ENCODE assay signal across 10 mouse cellular contexts in genomic region chr19:32441568-32441967, GRCm38 (mm10). TPM values are rescaled to one million over a fixed set of nuclear protein-coding genes. Genes with fewer than 3 reads are reported as not detected.
DNase-seq lines count a peak whose midpoint lies in the region; ATAC-seq lines count a peak whose summit lies in the region.
"Had no signal": no experiment of that assay in that cellular context is flagged by ENCODE, and none has a peak within 500 bp of the region (broad histone marks: within the 10 kb centered on the region; RNA-seq: fewer than 3 reads in every experiment).

No protein-coding gene starts in this region.

- H3K4me3 ChIP-seq in liver, embryonic 13.5 days (replicated peaks) = no peak overlapping the region
- no peak overlapping the region for H3K4me3 ChIP-seq in liver, embryonic 11.5 days (ENCODE audit: low read depth, low read length)
- no peak overlapping the region for H3K4me3 ChIP-seq in neural tube, embryonic 15.5 days (replicated peaks)
- no peak overlapping the region for H3K4me3 ChIP-seq in forebrain, embryonic 15.5 days
- no peak overlapping the region for H3K4me3 ChIP-seq in midbrain, embryonic 15.5 days
- H3K4me3 ChIP-seq: stomach, embryonic 15.5 days had no signal

- no peak overlapping the region for H3K9ac ChIP-seq in liver, embryonic 13.5 days
- H3K9ac ChIP-seq in liver, embryonic 11.5 days (ENCODE audit: low read depth, low read length) = no peak overlapping the region
- no peak overlapping the region for H3K9ac ChIP-seq in neural tube, embryonic 15.5 days (replicated peaks)
- no peak overlapping the region for H3K9ac ChIP-seq in forebrain, embryonic 15.5 days (replicated peaks)
- H3K9ac ChIP-seq in midbrain, embryonic 15.5 days = no peak overlapping the region
- H3K9ac ChIP-seq: stomach, embryonic 15.5 days had no signal

- no peaks in the 10 kb centered on the region for H3K36me3 ChIP-seq in liver, embryonic 13.5 days
- no peaks in the 10 kb centered on the region for H3K36me3 ChIP-seq in liver, embryonic 11.5 days (ENCODE audit: control insufficient read depth, insufficient read depth, low read length)
- no peaks in the 10 kb centered on the region for H3K36me3 ChIP-seq in neural tube, embryonic 15.5 days
- no peaks in the 10 kb centered on the region for H3K36me3 ChIP-seq in forebrain, embryonic 15.5 days
- no peaks in the 10 kb centered on the region for H3K36me3 ChIP-seq in midbrain, embryonic 15.5 days (replicated peaks)
- H3K36me3 ChIP-seq: stomach, embryonic 15.5 days had no signal

- peak; percentile 41 for DNase-seq in liver, embryonic 13.5 days
- no peak for DNase-seq in liver, embryonic 11.5 days (ENCODE audit: low spot score)
- DNase-seq in T-cell, adult 2 months (ENCODE audit: low spot score) = peak; percentile 59
- DNase-seq in heart, postnatal 4 days = peak; percentile 35
- DNase-seq in thymus, postnatal 14 days = peak; percentile 58
- DNase-seq: gastrocnemius, postnatal 36 days had no signal

- H3K27ac ChIP-seq in liver, embryonic 13.5 days = no peak overlapping the region
- H3K27ac ChIP-seq in liver, embryonic 11.5 days (ENCODE audit: low read depth, low read length) = no peak overlapping the region
- no peak overlapping the region for H3K27ac ChIP-seq in neural tube, embryonic 15.5 days (replicated peaks)
- H3K27ac ChIP-seq in forebrain, embryonic 15.5 days (replicated peaks) = no peak overlapping the region
- H3K27ac ChIP-seq in midbrain, embryonic 15.5 days = no peak overlapping the region
- H3K27ac ChIP-seq: stomach, embryonic 15.5 days had no signal

- H3K9me3 ChIP-seq in liver, embryonic 13.5 days (replicated peaks) = 0 out of 2 replicates have a peak, but pooled peaks cover 2% of the 10 kb centered on the region
- H3K9me3 ChIP-seq in liver, embryonic 11.5 days (ENCODE audit: control insufficient read depth, low read length) = no peaks in the 10 kb centered on the region; the same call in 1 of the 2 replicates
- no peaks in the 10 kb centered on the region for H3K9me3 ChIP-seq in neural tube, embryonic 15.5 days (replicated peaks)
- H3K9me3 ChIP-seq in forebrain, embryonic 15.5 days = no peaks in the 10 kb centered on the region
- H3K9me3 ChIP-seq in midbrain, embryonic 15.5 days = no peaks in the 10 kb centered on the region
- H3K9me3 ChIP-seq: stomach, embryonic 15.5 days had no signal

- peaks cover 8% of the 10 kb centered on the region for H3K4me1 ChIP-seq in liver, embryonic 13.5 days (replicated peaks)
- H3K4me1 ChIP-seq in liver, embryonic 11.5 days (replicated peaks; ENCODE audit: control insufficient read depth, insufficient read depth, low read length) = no peaks in the 10 kb centered on the region
- H3K4me1 ChIP-seq in neural tube, embryonic 15.5 days = no peaks in the 10 kb centered on the region
- no peaks in the 10 kb centered on the region for H3K4me1 ChIP-seq in forebrain, embryonic 15.5 days
- no peaks in the 10 kb centered on the region for H3K4me1 ChIP-seq in midbrain, embryonic 15.5 days
- H3K4me1 ChIP-seq: stomach, embryonic 15.5 days had no signal

- ATAC-seq in liver, embryonic 13.5 days (ENCODE audit: low read depth) = no peak
- no peak for ATAC-seq in liver, embryonic 11.5 days (replicated peaks; ENCODE audit: low FRiP score)
- ATAC-seq in neural tube, embryonic 15.5 days (ENCODE audit: low FRiP score) = no peak
- ATAC-seq in forebrain, embryonic 15.5 days (replicated peaks) = no peak
- ATAC-seq in midbrain, embryonic 15.5 days (replicated peaks) = no peak

- no peak overlapping the region for H3K4me2 ChIP-seq in liver, embryonic 13.5 days
- no peak overlapping the region for H3K4me2 ChIP-seq in liver, embryonic 11.5 days
- H3K4me2 ChIP-seq in neural tube, embryonic 15.5 days = no peak overlapping the region
- no peak overlapping the region for H3K4me2 ChIP-seq in forebrain, embryonic 15.5 days (replicated peaks)
- H3K4me2 ChIP-seq in midbrain, embryonic 15.5 days = no peak overlapping the region
- H3K4me2 ChIP-seq: stomach, embryonic 15.5 days had no signal

- H3K27me3 ChIP-seq in liver, embryonic 13.5 days = no peaks in the 10 kb centered on the region
- no peaks in the 10 kb centered on the region for H3K27me3 ChIP-seq in liver, embryonic 11.5 days (replicated peaks; ENCODE audit: control insufficient read depth, insufficient read depth, low read length)
- no peaks in the 10 kb centered on the region for H3K27me3 ChIP-seq in neural tube, embryonic 15.5 days (replicated peaks)
- H3K27me3 ChIP-seq in forebrain, embryonic 15.5 days = no peaks in the 10 kb centered on the region
- H3K27me3 ChIP-seq in midbrain, embryonic 15.5 days (replicated peaks) = no peaks in the 10 kb centered on the region
- H3K27me3 ChIP-seq: stomach, embryonic 15.5 days had no signal

- 87% methylated on average over 10 of the region's 11 CpGs for WGBS in liver, embryonic 13.5 days (ENCODE audit: insufficient replicate concordance)
- WGBS in liver, embryonic 11.5 days = 94% methylated on average over 10 of the region's 11 CpGs
- WGBS in neural tube, embryonic 15.5 days = 96% methylated on average over 11 of the region's 11 CpGs
- 98% methylated on average over 11 of the region's 11 CpGs for WGBS in forebrain, embryonic 15.5 days
- WGBS in midbrain, embryonic 15.5 days = 97% methylated on average over 11 of the region's 11 CpGs

RNA-seq across cellular contexts. Expression of gene Rpl9-ps6, which starts 24.8 kb away (rescaled TPM):
- polyA plus RNA-seq in liver, embryonic 13.5 days (2015; fragmentation: Nextera tagmentation; extraction: Ambion mirVana) = 99.8 and 126 TPM in 2 replicates
- 144 and 148 TPM in 2 replicates for polyA plus RNA-seq in liver, embryonic 11.5 days (2014; fragmentation: Nextera tagmentation; extraction: Ambion mirVana)
- total RNA-seq in heart, postnatal 4 days (2021) = 10 to 100 TPM; 61.0 to 71.0 TPM
- polyA plus RNA-seq in neural tube, embryonic 15.5 days (2015; fragmentation: Nextera tagmentation; extraction: Ambion mirVana) = 49.6 and 63.2 TPM in 2 replicates
- polyA plus RNA-seq in forebrain, embryonic 15.5 days (2015; fragmentation: Nextera tagmentation; extraction: Ambion mirVana) = 63.1 and 70.5 TPM in 2 replicates
- 47.4 and 51.5 TPM in 2 replicates for polyA plus RNA-seq in midbrain, embryonic 15.5 days (2015; fragmentation: Nextera tagmentation; extraction: Ambion mirVana)

RNA-seq across cellular contexts. Expression of gene Minpp1, which starts 44.0 kb away (rescaled TPM):
- polyA plus RNA-seq in liver, embryonic 13.5 days (2015; fragmentation: Nextera tagmentation; extraction: Ambion mirVana) = 99.9 and 110 TPM in 2 replicates
- 137 and 153 TPM in 2 replicates for polyA plus RNA-seq in liver, embryonic 11.5 days (2014; fragmentation: Nextera tagmentation; extraction: Ambion mirVana)
- 10 to 100 TPM; 28.6 to 29.8 TPM for total RNA-seq in heart, postnatal 4 days (2021)
- polyA plus RNA-seq in neural tube, embryonic 15.5 days (2015; fragmentation: Nextera tagmentation; extraction: Ambion mirVana) = 58.4 and 62.0 TPM in 2 replicates
- polyA plus RNA-seq in forebrain, embryonic 15.5 days (2015; fragmentation: Nextera tagmentation; extraction: Ambion mirVana) = 48.6 and 50.0 TPM in 2 replicates
- polyA plus RNA-seq in midbrain, embryonic 15.5 days (2015; fragmentation: Nextera tagmentation; extraction: Ambion mirVana) = 63.0 and 63.2 TPM in 2 replicates

RNA-seq across cellular contexts. Expression of gene Sgms1, which starts 52.1 kb away (rescaled TPM):
- 23.4 and 28.0 TPM in 2 replicates for polyA plus RNA-seq in liver, embryonic 13.5 days (2015; fragmentation: Nextera tagmentation; extraction: Ambion mirVana)
- polyA plus RNA-seq in liver, embryonic 11.5 days (2014; fragmentation: Nextera tagmentation; extraction: Ambion mirVana) = 31.4 and 32.0 TPM in 2 replicates
- 10 to 100 TPM; 50.5 to 57.4 TPM for total RNA-seq in heart, postnatal 4 days (2021)
- polyA plus RNA-seq in neural tube, embryonic 15.5 days (2015; fragmentation: Nextera tagmentation; extraction: Ambion mirVana) = 24.6 and 26.3 TPM in 2 replicates
- 14.5 and 15.7 TPM in 2 replicates for polyA plus RNA-seq in forebrain, embryonic 15.5 days (2015; fragmentation: Nextera tagmentation; extraction: Ambion mirVana)
- polyA plus RNA-seq in midbrain, embryonic 15.5 days (2015; fragmentation: Nextera tagmentation; extraction: Ambion mirVana) = 21.5 and 22.3 TPM in 2 replicates
